Mouse (Mus musculus): Measurements from ENCODE around the gene Ehd2.
A peak's percentile ranks its signal among the peaks of the same experiment; 100 is the strongest.

The Ehd2 gene

DNA sequence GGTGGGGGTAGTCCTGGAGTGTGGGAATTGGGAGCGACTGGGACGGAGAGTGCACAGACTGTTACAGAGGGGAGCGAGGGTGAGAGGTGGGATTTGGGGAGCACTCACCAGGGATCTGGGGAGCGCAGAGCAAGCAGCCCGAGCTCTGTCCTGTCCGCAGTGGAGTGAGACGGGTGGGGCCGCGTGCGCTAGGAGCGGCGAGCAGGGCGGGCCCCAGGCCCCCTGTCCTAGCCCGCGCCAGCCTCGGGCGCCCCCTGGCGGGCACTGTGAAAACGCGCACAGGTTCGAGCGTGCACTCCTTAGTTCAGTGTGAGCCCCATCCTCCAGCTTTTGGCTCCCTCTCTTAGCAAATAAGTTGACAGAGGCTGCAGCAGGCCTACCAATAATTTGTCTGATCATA lies at the start of gene Ehd2:
TSS of gene Ehd2 (minus strand) at position 256 of the 400 bp plus-strand sequence.
- DNase-seq (ENCODE audit: low spot score in 2 of 2) = peak in 1 of 2 experiments; percentile 46

DNA sequence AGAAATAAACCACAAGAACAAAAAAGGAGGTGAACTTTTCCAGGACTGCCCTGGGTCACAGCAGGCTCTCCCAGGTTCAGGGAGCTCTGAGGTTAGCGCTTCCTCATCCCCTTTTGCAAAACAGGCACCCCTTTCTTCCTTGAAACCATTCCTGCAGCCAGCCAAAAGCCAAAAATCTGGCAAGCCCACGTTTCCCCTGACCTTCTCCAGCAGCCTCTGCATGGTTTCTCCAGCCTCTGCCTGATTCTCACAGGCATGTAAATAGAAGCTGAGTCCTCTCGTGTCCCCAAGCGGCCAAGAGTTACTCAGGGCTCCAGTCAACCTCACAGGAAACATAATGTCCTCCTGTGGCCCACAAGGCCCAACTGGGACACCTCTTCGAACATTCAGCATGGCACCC lies 48.0 kb upstream of the Ehd2 start:
- no peak for DNase-seq (ENCODE audit: low spot score in 2 of 2)

DNA sequence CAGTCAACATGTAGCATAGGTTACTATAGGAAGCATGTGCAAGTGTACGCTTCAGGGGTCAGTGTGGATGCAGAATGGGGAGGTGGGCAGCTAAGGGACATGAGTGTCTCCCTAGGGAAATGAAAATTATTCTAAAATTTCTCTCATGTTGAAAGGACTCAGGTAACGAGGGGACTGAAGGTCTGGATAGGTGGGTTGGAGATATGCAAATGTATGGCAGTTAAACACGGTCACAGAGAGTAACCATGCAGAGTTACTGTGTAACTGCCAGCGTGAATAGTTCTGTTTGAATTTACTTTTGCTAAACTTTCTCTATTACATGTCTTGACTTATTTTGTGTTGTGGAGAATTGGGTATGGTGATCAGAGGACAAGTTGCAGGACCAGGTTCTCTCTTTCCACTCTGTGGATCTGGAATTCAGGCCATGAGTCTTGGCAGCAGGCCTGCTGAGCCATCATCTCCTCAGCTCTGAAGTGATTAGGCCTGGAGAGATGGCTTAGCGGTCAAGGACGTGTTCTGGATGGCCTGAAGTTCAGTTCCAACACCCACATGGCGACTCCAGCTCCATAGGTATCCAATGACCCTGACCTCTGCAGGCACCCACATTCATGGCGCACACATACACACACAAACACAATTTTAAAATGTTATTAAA lies 47.3 kb upstream of the Ehd2 start:
- DNase-seq (ENCODE audit: low spot score in 2 of 2) = no peak

DNA sequence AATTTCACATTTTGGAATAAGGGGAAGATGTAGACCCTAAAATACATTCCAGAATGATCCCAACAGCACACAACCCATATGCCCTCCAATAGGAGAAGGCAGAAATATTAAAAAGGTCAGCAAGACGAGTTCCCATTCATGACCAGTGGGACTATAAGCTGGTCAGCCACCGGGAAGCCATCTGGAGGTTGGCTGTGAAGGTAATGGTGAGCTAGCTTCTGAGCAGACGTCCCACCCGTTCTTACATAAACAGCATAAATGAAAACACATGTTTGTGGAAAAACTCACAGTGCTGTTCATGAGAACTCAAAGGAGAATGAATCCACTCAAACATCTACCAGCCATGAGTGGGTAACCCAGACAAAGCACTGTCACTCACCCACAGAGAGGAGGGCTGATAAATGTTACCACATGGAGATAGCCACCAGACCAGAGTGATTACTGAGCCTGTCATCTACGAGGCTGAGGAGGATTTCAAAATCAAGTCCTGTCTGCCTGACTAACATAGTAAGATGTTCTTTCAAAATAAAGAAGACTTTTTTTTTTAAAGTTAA lies 46.4 kb upstream of the Ehd2 start:
- DNase-seq (ENCODE audit: low spot score in 2 of 2) = no peak

DNA sequence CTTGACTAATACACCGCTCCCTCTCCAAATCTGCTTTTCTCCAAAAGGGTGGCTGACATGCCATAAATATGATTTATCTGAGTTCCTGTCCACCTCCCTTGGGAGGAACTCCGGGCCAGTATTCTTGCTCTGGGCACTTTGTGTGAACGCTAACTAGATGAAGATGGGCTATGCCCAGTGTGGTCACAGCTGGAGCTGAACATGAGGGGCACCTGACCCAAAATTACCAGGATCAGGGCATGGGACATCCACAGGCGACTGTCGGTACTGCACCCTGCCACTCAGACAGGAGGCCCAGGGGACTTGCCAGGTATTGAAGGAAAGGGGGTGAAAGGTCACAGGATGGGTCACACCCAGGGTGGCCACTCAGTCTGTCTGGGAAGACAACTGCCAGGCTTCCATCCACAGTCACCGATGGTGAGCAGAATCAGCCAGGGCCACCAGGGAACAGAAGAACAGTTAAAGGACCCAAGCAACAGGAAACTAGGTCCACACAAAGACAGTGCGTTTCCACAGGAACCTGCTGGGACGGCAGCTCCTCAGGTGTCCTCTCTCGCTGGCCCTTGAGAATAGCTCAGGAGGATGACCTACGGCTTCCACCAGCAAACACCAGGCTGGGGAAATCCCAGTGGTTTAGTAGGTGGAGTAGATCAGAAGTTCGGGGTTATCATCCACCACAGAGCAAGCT lies 45.4 kb upstream of the Ehd2 start:
- no peak for DNase-seq (ENCODE audit: low spot score in 2 of 2)

DNA sequence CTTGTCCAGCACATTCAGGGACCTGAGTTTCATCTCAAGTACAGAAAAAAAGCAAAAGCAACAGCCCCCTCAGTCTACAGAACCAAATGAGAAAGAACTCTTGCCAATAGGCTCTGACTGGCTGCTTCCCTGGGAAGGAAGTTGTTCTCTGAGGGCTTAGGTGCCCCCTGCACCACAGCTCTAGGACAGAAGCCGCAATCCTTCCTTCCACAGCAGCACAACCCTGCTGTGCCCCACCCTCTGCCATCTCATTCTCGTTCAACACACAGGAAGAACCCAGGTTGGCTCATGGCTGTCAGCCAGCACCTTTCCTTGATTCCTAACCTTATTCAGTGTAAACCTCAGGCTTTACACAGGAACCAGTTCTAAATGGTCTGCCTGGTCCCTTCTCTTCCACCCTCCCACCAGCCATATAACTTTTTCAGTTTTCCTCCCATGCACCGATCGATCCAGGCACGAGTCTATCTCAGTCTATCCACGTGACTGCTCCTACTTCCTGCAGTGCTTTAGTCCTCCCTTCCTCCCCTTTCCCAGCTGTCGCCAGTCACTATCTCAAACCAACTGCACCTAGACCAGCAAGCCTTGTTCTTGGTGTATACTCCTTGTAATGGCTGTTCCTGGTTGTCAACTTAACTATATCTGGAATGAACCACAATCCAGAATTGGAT lies 44.2 kb upstream of the Ehd2 start:
- no peak for DNase-seq (ENCODE audit: low spot score in 2 of 2)

DNA sequence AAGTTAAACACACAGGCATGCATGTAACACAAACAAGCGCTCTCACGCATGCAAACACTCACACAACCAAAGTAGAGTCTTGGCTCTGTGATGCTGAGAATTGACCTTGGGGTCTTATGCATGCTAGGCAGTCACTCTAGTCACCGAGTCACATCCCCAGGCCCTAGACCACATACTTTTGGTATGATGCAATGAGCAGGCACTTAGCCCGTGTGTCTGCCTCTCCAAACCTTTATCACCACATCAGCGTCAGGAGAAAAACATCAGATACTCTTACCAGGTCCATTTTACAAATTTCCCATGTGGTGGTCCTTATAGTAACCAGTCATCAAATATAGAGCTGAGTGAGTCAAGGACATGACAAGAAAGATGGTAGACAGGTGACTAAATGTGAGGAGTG lies 43.3 kb upstream of the Ehd2 start:
- DNase-seq (ENCODE audit: low spot score in 2 of 2) = no peak

DNA sequence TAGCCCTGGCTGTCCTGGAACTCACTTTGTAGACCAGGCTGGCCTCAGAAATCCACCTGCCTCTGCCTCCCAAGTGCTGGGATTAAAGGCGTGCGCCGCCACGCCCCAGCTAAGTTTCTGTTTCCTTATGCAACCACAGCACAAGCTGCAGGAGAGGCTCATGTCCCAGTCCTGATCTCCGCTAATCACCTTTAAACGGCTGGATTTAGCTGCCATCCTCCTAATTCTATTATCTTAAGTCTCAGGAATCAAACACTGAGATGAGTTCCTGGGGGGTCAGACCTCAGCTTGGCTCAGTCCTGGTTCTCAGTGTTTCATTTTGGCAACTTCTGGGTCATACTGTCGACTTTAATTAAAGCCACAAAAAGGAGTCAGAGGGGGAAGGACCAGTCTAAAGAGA lies 42.3 kb upstream of the Ehd2 start:
- no peak for DNase-seq (ENCODE audit: low spot score in 2 of 2)

DNA sequence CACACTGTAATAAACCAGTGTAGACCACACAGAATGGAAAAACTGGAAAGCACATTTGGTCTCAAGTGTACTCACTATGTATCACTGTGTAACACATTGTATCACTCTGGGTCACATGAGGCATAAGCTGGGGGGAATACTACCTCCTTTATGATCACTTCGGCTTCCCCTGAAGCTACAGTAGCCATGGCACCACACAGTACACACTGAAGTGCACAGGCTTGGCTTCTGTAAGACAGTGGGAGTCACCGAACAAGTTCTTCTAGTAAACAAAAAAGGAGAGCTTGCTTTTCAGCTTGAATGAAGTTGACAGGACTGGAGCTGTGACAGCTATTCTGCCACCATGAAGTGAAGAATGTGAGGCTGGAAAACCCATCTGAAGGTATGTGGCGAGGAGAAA lies 37.7 kb upstream of the Ehd2 start:
- no peak for DNase-seq (ENCODE audit: low spot score in 2 of 2)

DNA sequence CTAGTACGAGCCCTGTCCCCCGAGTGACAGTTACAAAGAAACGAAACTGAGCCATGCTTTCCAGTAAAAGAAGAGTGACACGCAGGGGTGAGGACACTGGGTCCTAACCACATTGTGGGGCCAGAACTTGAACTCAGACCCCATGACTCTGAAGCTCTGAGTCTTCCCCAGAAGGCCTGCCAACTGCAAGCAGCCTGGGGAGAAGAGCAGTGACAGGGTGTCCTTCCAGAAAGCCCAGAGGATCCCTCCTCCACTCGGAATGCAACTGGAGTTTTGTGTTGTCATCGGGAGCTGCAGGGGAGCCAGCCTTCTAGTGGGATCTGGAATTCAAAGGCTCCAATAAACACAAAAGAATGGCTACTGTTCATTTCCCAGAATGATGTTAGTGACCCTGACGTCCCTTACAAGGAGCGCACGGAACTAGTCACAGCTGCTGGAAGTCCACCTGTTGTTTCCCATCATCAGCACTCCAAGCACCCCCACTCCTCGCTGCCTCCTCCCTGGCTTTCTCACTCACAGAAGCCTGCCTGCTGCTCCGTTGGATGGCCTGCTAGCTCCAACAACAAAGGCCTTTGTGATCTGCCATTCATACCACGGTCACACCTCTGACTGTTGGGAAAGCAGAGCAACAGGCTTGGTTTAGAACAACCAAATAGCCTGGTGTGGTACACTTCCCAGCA lies 37.0 kb upstream of the Ehd2 start:
- DNase-seq (ENCODE audit: low spot score in 2 of 2) = no peak

DNA sequence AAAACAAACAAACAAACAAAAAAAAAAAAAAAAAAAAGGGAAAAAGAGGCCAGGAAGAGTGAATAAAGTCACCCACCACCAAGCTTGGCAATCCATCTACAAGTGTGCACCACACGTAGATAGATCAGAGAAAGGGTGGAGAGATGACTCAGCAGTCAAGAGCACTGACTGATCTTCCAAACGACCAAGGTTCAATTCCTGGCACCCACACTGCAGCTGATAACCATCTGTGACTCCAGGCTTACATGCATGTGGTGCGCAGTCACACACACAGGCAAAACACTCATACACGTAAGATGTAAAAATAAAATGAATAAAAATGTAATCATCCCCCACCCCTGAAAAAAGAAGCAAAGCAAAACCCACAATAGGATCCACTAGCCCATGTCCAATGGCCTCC lies 35.7 kb upstream of the Ehd2 start:
- DNase-seq (ENCODE audit: low spot score in 2 of 2) = no peak

DNA sequence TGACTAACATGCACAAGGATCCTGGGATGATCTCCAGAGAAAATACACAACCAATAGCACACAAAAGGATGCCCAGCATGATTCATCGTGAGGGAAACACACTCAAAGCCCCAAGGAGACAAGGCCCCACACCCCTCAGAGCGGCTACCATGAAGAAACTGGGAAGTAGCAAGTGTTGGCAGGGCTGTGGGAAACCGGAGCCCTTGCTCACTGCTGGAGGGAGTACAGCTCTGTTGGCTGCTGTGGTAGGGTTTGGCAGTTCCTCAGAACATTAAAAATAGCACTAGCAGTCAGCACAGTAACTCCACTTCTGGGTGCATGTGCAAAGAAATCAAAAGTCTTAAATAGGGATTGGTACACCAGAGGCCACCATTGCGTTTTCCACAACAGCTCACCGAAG lies 34.8 kb upstream of the Ehd2 start:
- DNase-seq (ENCODE audit: low spot score in 2 of 2) = peak; percentile 70 to 82

DNA sequence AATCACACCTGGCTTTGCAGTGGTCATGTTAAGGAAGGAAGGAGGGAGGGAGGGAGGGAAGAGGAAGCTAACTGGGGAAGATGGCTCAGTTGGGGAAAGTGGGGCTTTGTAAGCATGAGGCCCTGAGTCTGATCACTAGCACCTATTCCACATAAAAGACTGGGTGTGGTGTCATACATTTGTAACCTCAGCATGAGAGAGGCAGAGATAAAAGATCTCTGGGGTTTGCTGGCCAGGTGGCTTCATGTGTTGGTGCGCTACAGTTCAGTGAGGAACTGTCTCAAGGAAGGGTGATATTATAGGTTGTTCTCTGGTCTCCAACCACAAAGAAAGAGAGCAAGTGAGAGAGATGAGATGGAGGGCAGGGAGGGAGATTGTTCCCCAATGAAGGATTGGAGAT lies 34.3 kb upstream of the Ehd2 start:
- no peak for DNase-seq (ENCODE audit: low spot score in 2 of 2)

DNA sequence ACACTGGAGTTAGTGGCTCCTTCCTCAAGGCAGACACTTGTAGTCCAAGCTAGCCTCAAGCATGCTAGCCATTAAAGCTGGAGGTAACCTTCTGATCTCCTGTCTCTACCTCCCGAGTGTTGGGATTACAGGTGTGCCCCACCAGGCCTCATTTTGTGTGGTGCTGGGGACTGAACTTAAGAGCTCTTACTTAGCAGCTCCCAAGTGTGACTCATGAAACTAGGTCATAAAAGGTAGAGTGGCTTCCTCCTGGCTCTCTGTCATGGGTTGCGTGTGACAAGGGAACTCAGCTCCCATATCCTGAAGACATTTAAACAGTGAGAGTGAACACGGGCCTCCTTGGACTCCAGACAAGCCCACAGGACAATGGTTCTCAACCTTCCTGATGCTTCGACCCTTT lies 26.4 kb upstream of the Ehd2 start:
- no peak for DNase-seq (ENCODE audit: low spot score in 2 of 2)

DNA sequence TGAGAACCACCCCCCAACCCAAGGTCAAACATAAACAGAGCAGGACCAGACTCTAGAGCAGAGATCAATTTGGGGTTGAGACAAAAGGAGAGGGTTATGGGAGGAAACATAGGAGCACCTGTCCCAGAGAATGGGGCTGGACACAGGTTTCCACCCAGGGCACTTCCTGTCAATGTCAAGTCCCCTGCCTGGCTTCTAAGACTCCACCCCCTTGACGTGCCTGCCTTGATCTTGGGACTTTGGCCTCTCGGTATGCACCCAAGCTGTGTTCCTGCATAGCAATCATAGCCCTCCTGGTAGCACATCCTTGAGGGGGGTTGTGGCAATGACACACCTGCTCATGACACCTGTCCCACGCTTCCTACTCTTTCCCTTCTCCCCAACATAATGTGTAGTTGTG lies 25.8 kb upstream of the Ehd2 start:
- no peak for DNase-seq (ENCODE audit: low spot score in 2 of 2)

DNA sequence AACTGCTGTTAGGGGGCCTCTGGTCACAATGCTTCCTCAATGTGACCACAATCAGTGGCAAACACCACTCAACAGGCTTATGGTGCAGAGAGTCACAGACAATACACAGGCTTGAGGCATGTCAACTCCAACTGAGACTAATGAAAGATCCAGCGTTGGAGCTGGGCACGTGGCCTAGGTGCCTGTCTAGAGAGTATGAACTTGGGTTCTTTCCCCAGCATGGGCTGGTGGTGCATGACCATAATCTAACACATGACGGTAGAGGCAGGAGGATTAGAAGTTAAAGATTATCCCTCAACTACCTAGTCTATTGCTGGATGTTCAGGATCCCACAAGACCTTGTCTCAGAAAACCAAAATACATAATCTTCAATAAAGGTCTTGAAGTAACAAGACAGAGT lies 24.4 kb upstream of the Ehd2 start:
- no peak for DNase-seq (ENCODE audit: low spot score in 2 of 2)

DNA sequence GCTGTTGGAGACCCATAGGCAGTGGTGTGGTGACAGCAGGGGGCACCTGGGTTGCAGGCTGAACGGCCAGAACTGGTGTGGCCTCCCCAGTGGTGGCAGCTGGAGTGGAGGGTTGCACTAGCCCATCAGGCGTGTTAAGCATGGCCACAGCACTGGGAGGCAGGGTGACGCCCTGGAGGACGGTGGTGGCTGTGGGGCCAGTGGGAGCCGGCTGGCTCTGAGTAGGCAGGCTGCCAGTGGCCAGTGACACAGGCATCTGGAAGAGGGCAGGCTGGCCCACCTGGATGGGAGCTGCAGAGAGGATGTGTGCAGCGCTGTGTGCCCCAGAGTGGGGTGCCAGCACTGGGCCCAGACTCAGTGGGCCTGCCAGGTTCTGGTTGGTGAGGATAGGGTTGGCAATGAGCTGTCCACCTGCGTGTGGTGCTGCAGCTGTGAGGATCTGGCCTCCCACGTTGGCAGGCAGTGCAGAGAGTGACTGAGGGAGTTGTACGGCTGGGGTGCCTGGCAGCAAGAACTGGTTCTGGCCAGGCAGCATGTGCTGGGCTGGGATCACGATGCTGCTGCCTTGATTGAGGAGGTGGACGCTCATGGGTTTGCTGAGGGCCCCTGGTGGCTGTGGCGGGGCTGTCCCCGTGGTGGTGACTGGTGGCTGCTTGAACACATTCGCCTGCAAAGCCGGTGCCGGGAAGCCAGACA lies 20.4 kb upstream of the Ehd2 start:
- no peak for DNase-seq (ENCODE audit: low spot score in 2 of 2)

DNA sequence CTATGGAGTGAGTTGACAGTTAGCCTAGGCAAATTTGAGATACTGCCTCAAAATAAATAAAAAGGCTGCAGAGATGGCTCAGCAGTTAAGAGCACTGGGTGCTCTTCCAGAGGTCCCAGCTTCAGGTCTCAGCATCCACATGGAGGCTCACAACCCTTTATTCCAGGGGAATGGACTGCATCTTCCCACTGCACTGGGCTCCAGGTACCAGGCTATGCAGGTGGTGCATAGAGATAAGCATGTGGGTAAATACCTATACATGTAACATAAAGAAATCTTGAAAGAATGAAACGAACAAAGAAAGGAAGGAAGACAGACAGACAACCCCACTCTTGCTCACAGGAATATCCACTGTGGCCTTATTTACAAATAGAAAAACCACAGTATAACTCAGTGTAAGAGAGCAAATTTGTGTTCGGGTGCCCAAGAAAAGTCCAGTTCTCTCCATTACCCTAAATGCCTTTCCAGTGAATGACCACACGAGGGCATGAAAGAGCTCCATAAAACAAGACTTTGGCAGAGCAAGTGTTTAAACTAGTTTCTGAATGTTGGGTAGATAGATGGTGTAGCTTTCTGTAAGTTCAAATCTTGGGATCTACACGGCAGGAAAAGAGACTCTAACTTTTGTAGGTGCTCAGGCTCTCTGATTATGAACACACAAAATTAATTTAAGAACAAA lies 15.5 kb upstream of the Ehd2 start:
- DNase-seq (ENCODE audit: low spot score in 2 of 2) = peak; percentile 41 to 56

DNA sequence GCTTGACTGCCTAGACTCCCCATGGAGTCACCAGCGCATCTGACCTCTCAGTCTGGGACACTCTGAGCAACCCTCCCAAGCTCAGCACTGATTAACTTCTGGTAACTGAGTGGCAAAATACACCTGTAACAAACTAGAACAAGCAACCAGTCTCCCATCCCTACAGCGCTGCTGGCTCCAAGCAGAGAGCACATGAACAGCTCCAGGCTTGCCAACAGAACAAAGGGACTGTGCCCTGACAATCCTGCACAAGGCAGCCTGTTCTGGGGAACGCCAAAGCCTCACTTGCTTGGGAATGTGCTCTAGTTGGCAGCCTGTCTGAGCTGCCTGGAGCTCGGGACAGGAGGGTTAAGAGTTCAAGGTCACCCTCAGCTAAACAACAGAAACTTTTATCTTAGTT lies 14.2 kb upstream of the Ehd2 start:
- no peak for DNase-seq (ENCODE audit: low spot score in 2 of 2)

DNA sequence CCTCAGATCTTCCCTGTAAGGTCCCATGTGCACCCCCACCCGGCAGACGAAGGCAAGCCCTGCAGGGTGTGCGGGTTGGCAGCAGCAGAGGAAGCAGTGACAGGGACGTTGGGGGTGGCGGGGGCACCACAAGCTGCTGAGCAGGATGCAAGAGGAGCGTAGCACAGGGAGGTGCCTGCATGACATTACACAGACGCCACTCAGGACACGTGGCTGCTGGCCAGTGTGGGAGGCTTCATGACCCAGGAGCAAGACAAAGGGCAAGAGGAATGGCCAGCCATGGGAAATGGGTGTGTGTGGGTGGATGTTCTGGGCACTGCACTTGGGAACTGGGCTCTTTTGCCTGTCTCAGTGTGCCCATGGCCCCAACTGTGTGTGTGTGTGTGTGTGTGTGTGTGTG lies 12.9 kb upstream of the Ehd2 start:
- DNase-seq (ENCODE audit: low spot score in 2 of 2) = peak; percentile 34 to 54

DNA sequence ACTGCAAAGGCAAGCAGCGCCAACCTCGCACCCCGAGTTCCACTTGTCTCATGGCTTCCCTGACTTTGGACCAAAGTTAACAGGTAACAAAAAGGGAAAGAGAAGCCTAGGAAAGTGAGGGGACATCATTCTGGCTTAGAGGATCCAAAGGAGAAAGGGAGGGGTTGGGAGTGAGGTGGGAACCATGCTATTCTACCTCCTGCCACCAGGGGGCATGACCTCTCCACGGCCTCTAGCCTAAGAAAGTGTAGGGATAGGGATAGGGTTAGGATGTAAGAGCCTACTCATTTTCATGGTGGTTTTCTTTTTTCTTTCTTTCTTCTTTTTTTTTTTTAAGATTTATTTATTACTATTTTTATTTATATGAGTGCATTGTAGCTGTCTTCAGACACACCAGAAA lies 8.5 kb upstream of the Ehd2 start:
- DNase-seq (ENCODE audit: low spot score in 2 of 2) = peak; percentile 36 to 39

Measured in right cerebral cortex, adult 2 months (tissue).